Mouse (Mus musculus): ENCODE measurements around the gene Poc1a. TPM values are rescaled to one million over a fixed set of nuclear protein-coding genes. Genes with fewer than 3 reads are reported as not detected.

Gene Poc1a
- total RNA-seq, 2 experiments from 2014 or later, result 15.6 to 17.8 TPM

DNA sequence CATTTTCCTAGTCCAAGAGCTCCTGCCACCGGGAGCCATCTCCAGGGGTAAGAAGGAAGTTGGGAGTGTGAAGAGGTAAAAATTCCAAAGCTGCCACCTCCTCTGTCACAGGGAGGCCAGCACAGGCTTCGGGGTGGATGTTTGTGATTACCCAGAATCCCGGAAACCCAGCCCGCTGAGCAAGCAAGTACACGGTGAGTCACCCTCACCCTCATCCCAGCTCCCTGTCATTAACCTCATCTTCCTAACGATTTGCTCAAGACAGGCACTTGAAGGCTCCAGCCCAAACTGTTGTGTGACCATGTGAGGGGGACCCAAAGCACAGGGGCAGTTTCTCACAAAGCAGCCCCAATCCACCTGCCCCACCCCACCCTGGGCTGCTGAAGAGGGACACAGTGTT is 72.9 kb downstream of the Poc1a start:
- intact Hi-C loops (cut with DNase I), result no loop called here
- DNase-seq (ENCODE audit: extremely low spot score in 1 of 2, low spot score in 2 of 2), result no peak

DNA sequence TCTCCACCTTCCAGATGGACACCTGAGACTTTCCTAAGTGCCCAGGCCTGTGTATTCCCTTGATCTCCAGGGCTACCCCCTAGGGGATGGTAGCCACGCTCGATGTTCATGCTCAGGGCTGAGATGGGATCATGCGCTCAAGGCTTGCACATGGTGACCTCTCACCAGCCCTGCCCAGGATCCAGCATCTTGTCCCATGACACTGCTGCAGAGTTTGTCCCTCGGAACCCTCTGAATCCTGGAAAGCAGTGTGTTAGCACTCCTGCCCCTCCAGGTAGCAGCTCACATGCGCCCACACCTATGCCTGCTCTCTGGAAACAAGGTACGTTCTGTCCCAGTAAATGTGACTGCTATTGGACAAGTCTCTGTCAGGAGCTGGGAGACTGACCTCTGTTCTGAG is 73.9 kb downstream of the Poc1a start:
- no peak for DNase-seq (ENCODE audit: extremely low spot score in 1 of 2, low spot score in 2 of 2)
- intact Hi-C loops (cut with DNase I), result no loop called here

DNA sequence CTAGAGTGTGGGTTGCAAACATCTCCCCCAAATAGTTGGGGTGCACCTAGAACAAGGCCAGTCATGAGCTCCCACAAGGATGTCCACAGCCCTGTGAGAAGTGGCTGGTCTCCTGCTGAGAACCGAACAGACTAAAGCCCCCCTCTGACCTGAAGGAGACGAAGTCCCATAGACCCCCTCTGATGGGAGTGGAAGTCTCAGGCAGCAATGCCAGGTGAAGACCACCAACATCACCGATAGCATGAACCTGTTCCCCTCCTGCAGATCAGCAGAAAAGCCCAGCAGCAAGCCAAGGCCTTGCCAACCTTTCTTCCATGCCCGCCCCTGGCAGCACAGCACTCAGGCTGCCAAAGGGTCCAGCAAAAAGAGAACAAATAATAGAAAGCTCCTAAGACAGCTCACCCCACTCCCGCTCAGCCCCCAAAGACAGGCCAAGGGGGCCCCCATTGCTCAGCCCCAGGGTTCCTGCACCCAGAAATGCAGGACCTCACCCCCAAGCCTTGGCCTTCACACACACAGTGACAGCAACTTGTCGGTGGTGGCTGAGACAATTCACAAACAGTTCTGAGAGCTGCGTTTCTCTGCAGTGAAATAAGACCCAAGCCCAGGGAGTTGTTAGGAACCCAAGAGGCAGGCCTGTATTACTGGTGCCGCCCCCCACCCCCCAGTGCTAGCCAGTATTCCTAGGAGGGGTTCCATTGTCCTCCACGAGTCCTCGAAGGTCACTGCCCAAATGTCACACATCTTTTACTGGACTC is 74.5 kb downstream of the Poc1a start:
- no peak for DNase-seq (ENCODE audit: extremely low spot score in 1 of 2, low spot score in 2 of 2)
- intact Hi-C loops (cut with DNase I), result no loop called here

DNA sequence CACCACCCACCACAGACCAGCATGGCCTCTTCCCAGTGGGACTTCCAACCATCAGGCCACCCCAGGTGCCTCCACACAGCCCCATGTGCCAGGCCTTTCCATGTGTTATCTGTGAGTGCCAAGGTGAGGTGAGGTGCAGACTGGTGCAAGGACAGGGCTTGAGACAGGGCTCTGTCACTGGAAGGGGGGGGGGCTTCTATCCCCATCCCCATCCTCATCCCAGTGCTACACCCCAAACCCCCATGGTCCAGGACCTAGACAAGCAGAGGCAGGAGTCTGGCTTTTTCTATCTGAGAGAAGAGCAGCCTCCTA is 75.1 kb downstream of the Poc1a start:
- no peak for DNase-seq (ENCODE audit: extremely low spot score in 1 of 2, low spot score in 2 of 2)
- intact Hi-C loops (cut with DNase I), result no loop called here

DNA sequence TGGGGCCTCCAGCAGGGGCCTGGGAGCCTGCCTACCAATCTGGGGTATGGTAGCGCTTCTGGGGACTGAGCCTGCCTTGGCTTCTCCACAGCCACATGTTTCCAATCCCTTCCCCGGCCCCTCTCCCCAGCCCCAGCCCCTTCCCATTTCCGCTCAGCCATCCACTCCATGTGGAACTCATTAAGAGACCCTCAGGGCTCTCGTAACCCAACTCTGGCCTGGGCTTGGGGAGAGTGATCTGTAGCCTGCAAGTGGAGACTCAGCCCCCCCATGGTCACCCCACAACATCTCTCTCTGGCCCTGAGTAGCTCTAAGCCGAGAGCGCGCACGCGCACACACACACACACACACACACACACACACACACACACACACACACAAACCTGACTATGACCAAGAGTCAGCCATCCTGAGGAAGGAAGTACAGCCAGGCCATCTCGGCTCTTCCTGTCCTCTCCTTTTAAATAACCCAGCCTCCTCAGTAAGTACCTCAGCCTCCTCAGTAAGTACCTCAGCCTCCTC is 75.5 kb downstream of the Poc1a start:
- intact Hi-C loops (cut with DNase I), result no loop called here
- no peak for DNase-seq (ENCODE audit: extremely low spot score in 1 of 2, low spot score in 2 of 2)

DNA sequence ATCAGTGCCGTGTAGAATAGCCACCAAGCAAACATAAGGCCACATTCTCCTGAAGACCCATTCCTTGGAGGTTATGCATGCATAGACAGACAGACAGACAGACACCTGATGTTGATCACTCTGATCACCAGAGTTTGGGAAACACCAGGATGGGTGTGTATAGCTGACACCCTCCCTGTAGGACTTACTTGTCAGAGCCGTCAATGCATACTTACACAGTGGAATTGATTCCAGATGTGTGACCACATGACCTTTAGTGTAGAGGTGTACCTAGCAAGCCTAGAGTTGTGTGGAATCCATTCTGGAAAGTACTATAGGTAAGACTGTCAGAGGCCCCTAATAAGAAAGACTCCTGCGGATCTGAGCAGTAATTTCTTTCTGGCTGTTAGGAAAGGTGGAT is 76.3 kb downstream of the Poc1a start:
- no peak for DNase-seq (ENCODE audit: extremely low spot score in 1 of 2, low spot score in 2 of 2)
- intact Hi-C loops (cut with DNase I), result no loop called here

DNA sequence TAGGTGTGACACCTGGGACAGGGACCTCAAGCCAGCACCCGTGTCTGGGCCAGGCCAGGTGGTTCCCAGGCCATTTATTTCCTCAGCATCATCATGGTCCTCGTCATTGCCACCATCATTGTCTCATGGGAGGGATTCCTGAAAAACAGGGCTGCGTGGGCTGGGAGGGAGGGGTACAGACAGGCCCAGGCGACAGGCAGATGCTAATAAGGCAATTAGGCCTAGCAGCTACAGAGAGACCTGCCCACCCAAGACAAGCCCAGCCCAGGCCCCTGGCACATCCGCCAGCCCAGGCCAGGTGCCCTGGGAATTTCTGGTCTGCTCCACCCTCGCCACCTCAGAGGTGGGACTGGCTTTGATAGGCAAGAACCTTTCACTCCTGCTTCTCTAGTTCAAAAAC is 78.4 kb downstream of the Poc1a start:
- intact Hi-C loops (cut with DNase I), result no loop called here
- DNase-seq (ENCODE audit: extremely low spot score in 1 of 2, low spot score in 2 of 2), result no peak

DNA sequence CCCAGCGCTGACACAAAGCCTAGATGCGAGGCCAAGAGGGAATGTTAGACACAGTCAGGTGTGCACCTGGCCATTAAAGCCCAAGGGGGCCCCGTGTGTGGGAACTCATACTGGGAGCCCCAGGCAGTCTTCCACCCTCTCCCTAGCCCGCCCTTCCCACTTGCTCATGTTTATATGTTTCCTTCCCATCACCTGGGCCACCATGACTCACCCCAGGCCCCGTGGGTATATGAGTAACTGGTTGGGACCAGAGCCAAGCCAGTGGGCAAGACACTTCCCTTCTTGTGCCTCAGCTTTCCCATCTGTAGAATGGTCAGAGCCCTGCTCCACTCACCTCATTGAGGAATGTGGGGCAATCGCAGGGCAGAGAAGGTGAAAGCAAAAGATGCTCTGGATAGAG is 80.3 kb downstream of the Poc1a start:
- intact Hi-C loops (cut with DNase I), result no loop called here

DNA sequence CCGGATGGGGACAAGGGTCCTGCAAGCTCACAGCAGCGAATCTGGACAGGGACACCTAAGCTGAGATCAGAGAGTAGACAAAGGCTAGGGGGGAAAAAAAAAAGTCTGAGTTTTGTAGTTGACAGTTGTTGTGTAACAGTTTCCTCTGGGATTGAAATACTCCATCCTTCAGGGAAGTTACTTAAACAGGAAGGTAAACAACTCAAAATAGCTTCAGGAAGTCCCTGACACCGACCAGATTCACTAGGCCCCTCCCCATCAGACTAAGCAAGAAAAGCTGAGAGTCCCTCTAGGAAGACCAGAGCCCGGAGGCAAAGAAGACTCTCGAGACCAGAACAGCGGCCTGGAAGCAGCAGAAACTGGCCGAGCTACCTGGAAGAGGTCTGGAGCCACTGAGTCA is 84.5 kb downstream of the Poc1a start:
- DNase-seq (ENCODE audit: extremely low spot score in 1 of 2, low spot score in 2 of 2), result no peak
- intact Hi-C loops (cut with DNase I), result loop anchor here (5.0 kb wide), 1 partner anchor 58 kb away; no protein-coding TSS in a partner anchor

More for the DNA sequence above, 80.3 kb downstream of the Poc1a start:
- DNase-seq (ENCODE audit: extremely low spot score in 1 of 2, low spot score in 2 of 2), result no peak

DNA sequence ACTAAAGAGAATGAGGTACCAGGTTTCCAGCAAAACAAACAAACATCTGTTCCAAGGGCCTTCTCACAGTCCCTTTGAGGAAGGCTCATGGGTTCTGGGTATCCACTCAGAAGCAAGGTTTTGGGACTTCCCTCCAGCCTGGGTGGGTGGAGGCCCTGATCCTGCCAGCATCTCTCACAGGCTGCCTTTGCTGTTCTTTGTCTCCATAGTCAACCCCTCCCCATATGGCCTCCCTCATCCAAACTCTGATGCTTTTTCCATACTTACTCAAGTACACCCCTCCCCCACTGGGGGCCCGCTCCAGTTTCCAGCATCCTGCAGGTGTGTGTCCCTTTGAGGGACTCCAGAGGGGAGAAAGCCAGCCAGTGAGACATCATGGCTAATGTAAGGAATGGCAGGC is 85.3 kb downstream of the Poc1a start:
- intact Hi-C loops (cut with DNase I), result loop anchor here (5.0 kb wide), 1 partner anchor 59 kb away; no protein-coding TSS in a partner anchor
- DNase-seq (ENCODE audit: extremely low spot score in 1 of 2, low spot score in 2 of 2), result no peak

DNA sequence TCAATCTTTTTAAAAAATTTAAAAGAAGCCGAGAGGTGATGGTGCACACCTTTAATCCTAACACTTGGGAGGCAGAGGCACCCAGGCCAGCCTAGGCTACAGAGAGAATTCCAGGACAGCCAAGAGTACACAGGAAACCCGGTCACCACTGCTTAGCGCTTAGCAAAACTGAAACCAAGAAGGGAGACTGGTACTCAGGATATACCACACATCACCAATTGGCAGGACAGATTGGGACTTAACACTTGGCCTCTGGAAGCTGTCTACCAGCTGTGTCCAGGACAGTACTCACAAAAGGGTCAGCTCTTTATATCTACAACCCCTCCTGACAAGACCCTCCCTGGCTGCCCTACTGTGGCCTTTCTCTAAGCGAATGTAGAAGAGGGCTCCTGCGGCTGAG is 86.1 kb downstream of the Poc1a start:
- intact Hi-C loops (cut with DNase I), result loop anchor here (5.0 kb wide), 1 partner anchor 60 kb away; no protein-coding TSS in a partner anchor
- DNase-seq (ENCODE audit: extremely low spot score in 1 of 2, low spot score in 2 of 2), result no peak

DNA sequence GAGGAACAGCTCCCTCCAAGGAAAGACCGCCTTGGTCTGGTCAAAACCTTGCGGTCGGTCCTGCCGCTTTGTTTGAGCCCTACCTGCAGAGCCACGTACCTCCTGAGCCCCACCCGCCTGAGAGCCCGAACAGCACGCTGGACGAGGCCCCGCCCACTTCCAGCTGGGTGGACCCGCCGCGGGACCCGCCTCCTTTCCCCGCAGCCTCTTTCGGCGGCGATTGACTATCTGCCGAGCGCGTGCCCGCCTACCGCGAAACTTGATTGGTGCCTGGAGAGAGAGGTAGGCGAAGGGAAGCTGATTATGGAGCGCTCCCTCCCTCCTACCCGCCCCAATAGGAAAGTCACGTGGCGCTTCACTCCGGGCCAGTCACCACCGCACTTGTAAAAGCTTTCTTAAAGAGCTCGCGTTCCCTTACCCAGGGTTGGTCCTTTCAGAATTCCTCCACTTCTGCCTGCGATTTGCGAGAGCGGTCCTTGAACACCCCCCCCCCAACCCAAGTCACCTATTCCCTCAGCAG is 86.8 kb downstream of the Poc1a start:
- intact Hi-C loops (cut with DNase I), result loop anchor here (2.0 to 5.0 kb wide), 2 partner anchors 53 to 60 kb away; no protein-coding TSS in a partner anchor

DNA sequence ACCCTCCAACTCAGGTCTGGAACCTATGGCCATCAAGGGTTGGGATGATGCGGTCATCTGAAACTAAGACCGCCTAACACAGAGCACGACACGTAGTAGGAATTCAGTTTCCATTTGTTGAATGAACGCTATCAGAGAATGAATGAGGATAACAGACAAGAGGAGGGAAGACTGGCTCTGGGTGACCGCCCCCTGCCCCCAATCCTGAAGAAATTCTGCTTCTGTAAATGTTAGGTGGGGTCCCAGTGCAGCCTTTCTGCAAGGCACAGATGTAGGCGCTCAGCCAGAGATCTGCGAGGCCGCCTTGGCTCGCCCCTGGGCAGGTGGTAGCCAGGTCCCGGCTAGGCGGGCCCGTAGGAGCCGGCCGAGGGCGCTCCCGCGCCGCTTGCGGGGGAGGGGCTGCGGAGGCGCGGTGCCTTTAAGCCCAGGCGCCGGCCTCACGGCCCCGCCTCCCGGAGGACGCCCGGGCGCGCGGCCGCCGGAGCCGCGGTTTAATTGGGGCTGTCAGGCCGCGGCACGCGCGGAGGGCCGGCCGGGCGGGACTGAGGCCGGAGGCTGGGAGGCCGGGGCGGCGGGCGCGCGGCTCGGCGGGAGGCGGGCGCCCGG is 87.4 kb downstream of the Poc1a start, which contains the start of gene Dusp7:
Dusp7 (plus strand) TSS at position 521 of the 606 bp plus-strand sequence.
- intact Hi-C loops (cut with DNase I), result loop anchor here (2.0 to 5.0 kb wide), 2 partner anchors 53 to 61 kb away; no protein-coding TSS in a partner anchor
- DNase-seq (ENCODE audit: extremely low spot score in 1 of 2, low spot score in 2 of 2), result peak; percentile 64 to 93

More for the DNA sequence above, 86.8 kb downstream of the Poc1a start:
- peak; percentile 97 to 99 for DNase-seq (ENCODE audit: extremely low spot score in 1 of 2, low spot score in 2 of 2)

DNA sequence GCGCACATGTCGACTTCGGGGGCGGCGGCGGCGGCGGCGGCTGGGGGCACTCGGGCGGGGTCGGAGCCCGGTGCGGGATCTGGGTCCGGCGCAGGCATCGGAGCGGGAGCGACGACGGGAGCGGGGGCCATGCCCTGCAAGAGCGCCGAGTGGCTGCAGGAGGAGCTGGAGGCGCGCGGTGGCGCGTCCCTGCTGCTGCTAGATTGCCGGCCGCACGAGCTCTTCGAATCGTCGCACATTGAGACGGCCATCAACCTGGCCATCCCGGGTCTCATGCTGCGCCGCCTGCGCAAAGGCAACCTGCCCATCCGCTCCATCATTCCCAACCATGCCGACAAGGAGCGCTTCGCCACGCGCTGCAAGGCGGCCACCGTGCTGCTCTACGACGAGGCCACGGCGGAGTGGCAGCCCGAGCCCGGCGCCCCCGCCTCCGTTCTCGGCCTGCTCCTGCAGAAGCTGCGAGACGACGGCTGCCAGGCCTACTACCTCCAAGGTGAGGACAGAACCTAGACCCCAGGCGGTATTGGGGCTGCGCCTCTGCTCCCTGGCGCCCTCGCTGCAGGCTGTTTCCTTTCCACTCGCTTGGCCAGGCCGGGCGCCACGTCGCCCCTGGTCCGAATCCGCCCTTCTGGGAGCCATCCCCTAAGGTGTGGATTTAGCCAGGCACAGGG is 88.1 kb downstream of the Poc1a start:
- intact Hi-C loops (cut with DNase I), result loop anchor here (2.0 to 5.0 kb wide), 2 partner anchors 52 to 62 kb away; no protein-coding TSS in a partner anchor

DNA sequence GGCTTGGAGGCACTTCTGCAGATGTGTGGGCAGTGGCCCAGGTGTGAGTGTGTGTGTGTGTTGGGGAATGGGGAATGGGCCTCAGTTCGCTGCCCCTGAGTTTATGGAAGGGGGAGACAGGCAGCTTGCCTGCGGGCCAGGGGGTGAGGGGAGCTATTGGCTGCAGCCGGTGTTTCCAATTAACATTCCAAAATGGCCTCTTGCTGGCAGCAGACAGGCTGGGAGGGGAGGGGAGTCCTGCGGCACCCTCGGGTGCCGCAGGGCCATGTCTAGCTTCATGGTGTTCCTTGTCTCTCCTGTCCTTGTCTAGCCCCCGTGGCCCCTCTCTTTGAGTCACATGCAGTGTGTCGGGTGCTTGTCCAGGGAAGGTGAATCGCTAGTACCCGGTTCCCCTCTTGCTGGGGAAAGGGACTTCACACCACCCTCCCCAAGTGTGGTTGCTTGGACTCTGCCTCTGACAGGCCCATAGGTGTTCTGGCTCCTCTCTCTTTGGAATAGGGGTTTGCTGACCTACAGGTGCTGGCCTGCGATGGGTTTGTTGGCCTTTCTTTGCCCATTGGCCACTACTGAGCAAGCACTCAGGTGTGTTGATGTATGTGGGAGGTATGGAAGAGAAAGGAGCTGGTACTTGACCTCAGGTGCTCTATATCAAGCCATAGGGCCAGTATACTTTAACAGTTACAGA is 89.1 kb downstream of the Poc1a start:
- intact Hi-C loops (cut with DNase I), result loop anchor here (2.0 to 5.0 kb wide), 2 partner anchors 51 to 63 kb away; no protein-coding TSS in a partner anchor
- DNase-seq (ENCODE audit: extremely low spot score in 1 of 2, low spot score in 2 of 2), result peak in 1 of 2 experiments; percentile 70

More for the DNA sequence above, 88.1 kb downstream of the Poc1a start:
- DNase-seq (ENCODE audit: extremely low spot score in 1 of 2, low spot score in 2 of 2), result peak in 1 of 2 experiments; percentile 82

DNA sequence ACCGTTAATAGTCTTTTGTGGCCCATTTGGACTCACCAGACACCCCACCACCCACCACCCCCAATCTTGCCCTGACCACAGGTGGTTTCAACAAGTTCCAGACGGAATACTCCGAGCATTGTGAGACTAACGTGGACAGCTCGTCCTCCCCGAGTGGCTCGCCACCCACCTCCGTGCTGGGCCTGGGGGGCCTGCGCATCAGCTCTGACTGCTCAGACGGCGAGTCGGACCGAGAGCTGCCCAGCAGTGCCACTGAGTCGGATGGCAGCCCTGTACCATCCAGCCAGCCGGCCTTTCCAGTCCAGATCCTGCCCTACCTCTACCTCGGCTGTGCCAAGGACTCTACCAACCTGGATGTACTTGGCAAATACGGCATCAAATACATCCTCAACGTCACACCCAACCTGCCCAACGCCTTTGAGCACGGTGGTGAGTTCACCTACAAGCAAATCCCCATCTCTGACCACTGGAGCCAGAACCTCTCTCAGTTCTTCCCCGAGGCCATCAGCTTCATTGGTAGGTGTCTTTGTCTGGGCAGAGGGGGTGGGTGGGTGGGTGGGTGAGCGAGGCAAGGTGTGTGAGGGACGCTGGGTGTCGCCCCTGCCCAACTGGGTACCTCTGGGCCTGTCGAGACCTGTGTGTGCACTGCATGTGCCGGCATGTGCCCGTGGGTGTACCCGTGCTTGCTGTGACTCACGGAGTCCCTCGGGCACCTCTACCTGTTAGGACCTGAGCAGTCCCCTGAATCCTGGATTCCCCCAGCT is 89.9 kb downstream of the Poc1a start:
- no peak for DNase-seq (ENCODE audit: extremely low spot score in 1 of 2, low spot score in 2 of 2)
- intact Hi-C loops (cut with DNase I), result no loop called here

DNA sequence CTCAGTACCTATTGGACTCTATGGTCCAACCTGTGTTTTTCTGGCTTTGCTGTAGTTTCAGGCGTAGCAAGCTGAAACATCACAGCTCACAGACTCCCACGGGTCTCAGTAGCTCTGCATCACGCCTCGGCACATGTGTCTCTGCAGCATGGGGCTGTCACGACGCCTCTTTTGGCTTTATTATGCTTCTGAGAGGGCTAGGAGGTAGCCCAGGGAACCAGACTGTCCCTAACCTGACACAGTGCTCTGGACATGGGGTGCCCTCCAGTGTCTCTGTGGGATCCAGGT is 90.5 kb downstream of the Poc1a start:
- intact Hi-C loops (cut with DNase I), result no loop called here
- no peak for DNase-seq (ENCODE audit: extremely low spot score in 1 of 2, low spot score in 2 of 2)

DNA sequence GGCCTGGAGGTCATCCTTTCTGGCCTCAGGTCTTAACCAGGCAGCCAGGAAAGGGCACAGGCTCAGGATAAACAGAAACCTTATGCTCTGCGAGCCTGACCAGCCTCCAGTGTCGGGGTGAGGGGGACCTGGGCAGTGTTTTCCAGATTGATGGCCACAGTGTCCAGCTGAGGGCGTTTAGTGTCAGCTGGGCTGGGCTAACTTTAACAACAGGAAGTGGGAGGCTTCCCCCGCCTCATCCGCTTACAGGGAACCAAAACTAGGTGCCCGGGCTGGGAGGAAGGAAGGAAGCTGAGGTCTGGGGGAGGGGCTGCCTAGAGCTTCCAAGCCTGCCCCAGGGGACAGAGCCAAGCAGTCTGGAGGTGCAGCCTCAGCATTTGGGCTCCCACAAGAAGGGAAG is 90.9 kb downstream of the Poc1a start:
- peak; percentile 72 to 93 for DNase-seq (ENCODE audit: extremely low spot score in 1 of 2, low spot score in 2 of 2)
- intact Hi-C loops (cut with DNase I), result no loop called here
